Mouse (Mus musculus) bone marrow, adult 2 months (tissue): Measurements from ENCODE around the gene Akap6.

ENCODE experiments used
- CTCF ChIP-seq: fragments of 200-500 bp; IDR thresholded peaks from 2 replicates; pipeline ENCODE4 v1.5.1; 2011; ENCODE audit warnings: low read length, control low read depth; ENCODE audit not compliant: control insufficient read depth, insufficient read depth
- POLR2A ChIP-seq: fragments of 200-500 bp; IDR thresholded peaks from 2 replicates; pipeline ENCODE4 v1.6.1; 2011; ENCODE audit warnings: low read depth, mild to moderate bottlenecking, control low read depth, low read length, borderline replicate concordance; ENCODE audit not compliant: control insufficient read depth

- TF ChIP-seq CTCF (no peak), POLR2A (no peak)
These were observed 135.6 kb downstream of the Akap6 start for GRCm38 (mm10) chr12:52834781-52835279.
